Comparison of ENCODE assay signal across 28 mouse cellular contexts in the genomic region with DNA sequence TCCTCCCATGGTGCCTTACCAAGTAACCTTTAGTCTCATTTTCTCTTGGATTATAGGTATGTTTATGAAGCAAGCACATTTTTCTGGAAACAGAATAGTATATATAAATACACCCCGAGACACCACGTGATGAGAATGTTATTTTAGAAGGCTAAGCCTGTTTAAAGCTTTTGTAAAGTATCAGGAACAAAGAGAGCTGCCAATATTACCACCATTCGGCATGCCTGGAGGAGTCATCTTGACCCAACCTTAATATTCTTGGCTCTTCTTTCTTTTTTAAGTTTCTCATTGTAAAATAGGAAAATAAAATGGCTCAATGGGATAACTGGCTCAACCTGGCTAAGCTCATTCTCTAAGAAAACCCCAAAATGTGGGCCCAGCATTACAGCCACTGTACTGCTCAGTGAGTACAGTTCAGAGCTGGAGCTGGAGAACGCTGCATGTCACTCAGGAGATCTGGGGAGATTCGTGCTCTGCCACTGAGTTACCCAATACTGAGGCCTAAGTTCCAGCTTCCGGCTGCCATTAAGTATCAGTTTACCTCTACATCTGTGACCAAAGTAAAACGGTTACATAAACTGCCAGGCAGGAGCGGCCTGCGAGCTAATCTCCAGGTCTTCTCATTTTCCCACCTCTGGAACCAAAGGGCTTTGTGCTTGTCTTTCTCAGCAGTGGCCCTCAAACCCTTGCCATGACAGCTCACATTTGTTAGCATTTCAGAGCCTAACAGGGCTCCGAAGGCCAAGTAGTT. TPM values are rescaled to one million over a fixed set of nuclear protein-coding genes. Genes with fewer than 3 reads are reported as not detected.
DNase-seq lines count a peak whose midpoint lies in the region; ATAC-seq and TF ChIP-seq lines count a peak whose summit lies in the region.
"Had no signal": no experiment of that assay in that cellular context is flagged by ENCODE, and none has a peak within 500 bp of the region (broad histone marks: within the 10 kb centered on the region; RNA-seq: fewer than 3 reads in every experiment).

No protein-coding gene starts in this region.

- H3K4me2 ChIP-seq in embryonic facial prominence, embryonic 11.5 days (ENCODE audit: low read depth, low read length): no peak overlapping the region
- H3K4me2 ChIP-seq in intestine, postnatal 0 days (replicated peaks; ENCODE audit: low read depth): no peak overlapping the region
- H3K4me2 ChIP-seq: embryonic facial prominence, embryonic 13.5 days; forebrain, embryonic 15.5 days; heart, embryonic 12.5 days; heart, embryonic 15.5 days; hindbrain, embryonic 13.5 days; intestine, embryonic 15.5 days had no signal

- H3K4me1 ChIP-seq in embryonic facial prominence, embryonic 10.5 days: peaks cover 8% of the 10 kb centered on the region
- H3K4me1 ChIP-seq in embryonic facial prominence, embryonic 11.5 days (ENCODE audit: control insufficient read depth, insufficient read depth, low read length): peaks cover 3% of the 10 kb centered on the region; the same call in 1 of the 2 replicates
- H3K4me1 ChIP-seq in intestine, postnatal 0 days (replicated peaks; ENCODE audit: control insufficient read depth, insufficient read depth, low read length): no peaks in the 10 kb centered on the region
- H3K4me1 ChIP-seq: forebrain, embryonic 15.5 days; heart, embryonic 12.5 days; heart, embryonic 15.5 days; hindbrain, embryonic 13.5 days; intestine, embryonic 15.5 days had no signal

- H3K4me3 ChIP-seq in embryonic facial prominence, embryonic 10.5 days: no peak overlapping the region
- H3K4me3 ChIP-seq in embryonic facial prominence, embryonic 11.5 days (ENCODE audit: low read depth, low read length): no peak overlapping the region
- H3K4me3 ChIP-seq in intestine, postnatal 0 days (ENCODE audit: low read depth, low read length): no peak overlapping the region
- H3K4me3 ChIP-seq: embryonic facial prominence, embryonic 13.5 days; forebrain, embryonic 15.5 days; heart, embryonic 12.5 days; heart, embryonic 15.5 days; hindbrain, embryonic 10.5 days; hindbrain, embryonic 13.5 days; intestine, embryonic 15.5 days had no signal

- no peak for ATAC-seq in embryonic facial prominence, embryonic 11.5 days (replicated peaks; ENCODE audit: insufficient number of reproducible peaks, low FRiP score, low TSS enrichment, low read depth)
- no peak for ATAC-seq in intestine, postnatal 0 days
- ATAC-seq: CD4-positive, CD25-positive, alpha-beta regulatory T cell, adult 4 months; forebrain, embryonic 15.5 days; hindbrain, embryonic 16.5 days; intestine, embryonic 15.5 days had no signal

- H3K9me3 ChIP-seq in embryonic facial prominence, embryonic 10.5 days: no peaks in the 10 kb centered on the region
- H3K9me3 ChIP-seq in embryonic facial prominence, embryonic 11.5 days (replicated peaks; ENCODE audit: control insufficient read depth, low read length): no peaks in the 10 kb centered on the region
- no peaks in the 10 kb centered on the region for H3K9me3 ChIP-seq in intestine, postnatal 0 days (ENCODE audit: control insufficient read depth)
- H3K9me3 ChIP-seq: embryonic facial prominence, embryonic 13.5 days; forebrain, embryonic 15.5 days; heart, embryonic 12.5 days; heart, embryonic 15.5 days; hindbrain, embryonic 10.5 days; hindbrain, embryonic 13.5 days; intestine, embryonic 15.5 days had no signal

- intact Hi-C loops in gastrocnemius, postnatal 36 days (cut with DNase I): no loop called here

- no peak for DNase-seq in embryonic facial prominence, embryonic 10.5 days (ENCODE audit: low spot score)
- DNase-seq in embryonic facial prominence, embryonic 11.5 days (ENCODE audit: low spot score): peak; percentile 31
- DNase-seq in gastrocnemius, adult 8-10 months (ENCODE audit: low spot score in 2 of 2): peak; percentile 33 to 63
- peak; percentile 14 to 22 for DNase-seq in gastrocnemius, postnatal 36 days
- DNase-seq in spleen, postnatal 4 days (ENCODE audit: low spot score in 2 of 2): no peak
- no peak for DNase-seq in liver
- no peak for DNase-seq in embryo, embryonic 9.5 days (ENCODE audit: extremely low spot score)
- DNase-seq: adrenal gland, adult 2 months; adrenal gland, postnatal 14 days; cerebellum, adult 11 months; cerebellum, adult 2 months; cerebellum, adult 9-11 months; cerebellum, postnatal 25 days; embryo, embryonic 11 days; heart, adult 18-20 months; heart, postnatal 10 days; heart, postnatal 36 days; kidney, adult 18-20 months had no signal

- 67% methylated on average over 10 of the region's 10 CpGs for WGBS in embryonic facial prominence, embryonic 10.5 days
- WGBS in embryonic facial prominence, embryonic 11.5 days: 61% methylated on average over 10 of the region's 10 CpGs
- WGBS in intestine, postnatal 0 days: 87% methylated on average over 10 of the region's 10 CpGs

- no peaks in the 10 kb centered on the region for H3K27me3 ChIP-seq in embryonic facial prominence, embryonic 10.5 days (replicated peaks; ENCODE audit: low read depth, poor library complexity, severe bottlenecking)
- H3K27me3 ChIP-seq in embryonic facial prominence, embryonic 11.5 days (ENCODE audit: control insufficient read depth, insufficient read depth, low read length): no peaks in the 10 kb centered on the region
- H3K27me3 ChIP-seq in intestine, postnatal 0 days (replicated peaks; ENCODE audit: control insufficient read depth, insufficient read depth, low read length): no peaks in the 10 kb centered on the region
- H3K27me3 ChIP-seq: embryonic facial prominence, embryonic 13.5 days; forebrain, embryonic 15.5 days; heart, embryonic 12.5 days; heart, embryonic 15.5 days; hindbrain, embryonic 13.5 days; intestine, embryonic 15.5 days had no signal

- 0 out of 2 replicates have a peak overlapping the region, but pooled peaks have one; percentile 11 for H3K27ac ChIP-seq in embryonic facial prominence, embryonic 10.5 days (replicated peaks)
- H3K27ac ChIP-seq in embryonic facial prominence, embryonic 11.5 days (replicated peaks; ENCODE audit: low read depth, low read length): no peak overlapping the region
- no peak overlapping the region for H3K27ac ChIP-seq in intestine, postnatal 0 days (ENCODE audit: low read depth, low read length)
- H3K27ac ChIP-seq: embryonic facial prominence, embryonic 13.5 days; forebrain, embryonic 15.5 days; heart, embryonic 15.5 days; hindbrain, embryonic 10.5 days; hindbrain, embryonic 13.5 days; intestine, embryonic 15.5 days had no signal

- TF ChIP-seq CTCF in intestine, postnatal 0 days (IDR thresholded peaks at IDR 0.05; ENCODE audit: low read depth): no peak

- H3K36me3 ChIP-seq in embryonic facial prominence, embryonic 10.5 days (replicated peaks): peaks cover 23% of the 10 kb centered on the region
- H3K36me3 ChIP-seq in embryonic facial prominence, embryonic 11.5 days (replicated peaks; ENCODE audit: control insufficient read depth, insufficient read depth, low read depth, low read length): no peaks in the 10 kb centered on the region
- H3K36me3 ChIP-seq in intestine, postnatal 0 days (ENCODE audit: control insufficient read depth, insufficient read depth): peaks cover 50% of the 10 kb centered on the region

- H3K9ac ChIP-seq in embryonic facial prominence, embryonic 11.5 days (replicated peaks; ENCODE audit: low read length): no peak overlapping the region
- no peak overlapping the region for H3K9ac ChIP-seq in intestine, postnatal 0 days (ENCODE audit: low read depth, low read length)
- H3K9ac ChIP-seq: embryonic facial prominence, embryonic 13.5 days; forebrain, embryonic 15.5 days; heart, embryonic 12.5 days; heart, embryonic 15.5 days; hindbrain, embryonic 13.5 days; intestine, embryonic 15.5 days had no signal

RNA-seq across cellular contexts. Expression of a gene that starts 40.1 kb away (rescaled TPM):
- polyA plus RNA-seq in embryonic facial prominence, embryonic 10.5 days (2016; fragmentation: Nextera tagmentation; extraction: Ambion mirVana): 10.6 and 14.2 TPM in 2 replicates
- polyA plus RNA-seq in embryonic facial prominence, embryonic 11.5 days (2014; fragmentation: Nextera tagmentation; extraction: Ambion mirVana): 9.5 and 10.3 TPM in 2 replicates
- 1 to 10 TPM; 1.3 to 4.1 (median 2.4) TPM for total RNA-seq in gastrocnemius, adult 8-10 months (2022)
- total RNA-seq in gastrocnemius, postnatal 36 days (2021): 1 to 10 TPM; 5.0 to 5.2 TPM
- polyA plus RNA-seq in intestine, postnatal 0 days (2015; fragmentation: Nextera tagmentation; extraction: Ambion mirVana): 4.4 TPM in 2 replicates

Comparison
In these comparisons a context has a peak if more than half of its experiments do, and no peak if none do; other contexts are left out.
1. DNase-seq: peak in embryonic facial prominence, embryonic 11.5 days (single experiment), gastrocnemius, adult 8-10 months (2 of 2) and gastrocnemius, postnatal 36 days (2 of 2); none in embryonic facial prominence, embryonic 10.5 days (single experiment), spleen, postnatal 4 days (0 of 2), liver (single experiment) and embryo, embryonic 9.5 days (single experiment).